Mouse (Mus musculus): ENCODE results near the gene Scgb1c1.

- TF ChIP-seq EP300 (IDR thresholded peaks at IDR 0.05; ENCODE audit: low read depth) = no peak
- TF ChIP-seq CTCF (IDR thresholded peaks at IDR 0.05; ENCODE audit: low read depth) = no peak
Observed at GRCm38 (mm10) chr7:140851916-140852315, 6.6 kb downstream of the Scgb1c1 start.
